Mouse (Mus musculus) cortical plate, adult 2 months (tissue): Measurements from ENCODE around the gene Golim4.

Experiments used
- CTCF ChIP-seq: fragments of 200-500 bp; IDR thresholded peaks from 2 replicates; pipeline ENCODE4 v1.5.1; 2011; ENCODE audit warnings: mild to moderate bottlenecking, control low read depth, low read length; ENCODE audit not compliant: insufficient read depth; ENCODE audit errors: extremely low read depth
- POLR2A ChIP-seq: fragments of 200-500 bp; IDR thresholded peaks from 2 replicates; pipeline ENCODE4 v1.6.1; 2011; ENCODE audit warnings: mild to moderate bottlenecking, low read length, control low read depth; ENCODE audit not compliant: insufficient read depth; ENCODE audit errors: extremely low read depth

DNA sequence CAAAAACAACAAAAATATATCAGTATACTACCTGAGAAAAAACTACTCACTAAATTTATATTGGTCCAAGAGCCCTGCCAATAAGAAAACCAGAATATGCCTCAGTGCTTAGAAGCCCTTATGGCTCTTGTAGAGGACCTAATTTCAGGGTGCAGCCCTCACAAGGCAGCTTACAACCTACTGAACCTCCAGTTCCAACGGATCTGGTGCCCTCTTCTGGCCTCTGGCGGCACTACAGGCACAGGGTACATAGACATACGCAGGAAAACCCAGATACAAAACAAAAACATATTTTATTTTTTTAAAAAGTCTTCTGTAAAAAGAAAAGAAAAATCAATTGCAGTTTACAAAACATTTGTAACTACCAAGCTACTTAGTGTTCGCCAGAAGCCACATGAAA, 95.1 kb downstream of the Golim4 start:
- TF ChIP-seq POLR2A (no peak), CTCF (peak; percentile 62)
